Mouse (Mus musculus) brain, embryonic 14.5 days (tissue): ENCODE data around the gene Pcyt1a.
A peak's percentile ranks its signal among the peaks of the same experiment; 100 is the strongest.

ENCODE experiments used
- CTCF ChIP-seq: fragments of 200-500 bp; IDR thresholded peaks from 2 replicates; pipeline ENCODE4 v1.5.1; 2012; ENCODE audit warnings: inconsistent platforms, mild to moderate bottlenecking, moderate library complexity, borderline replicate concordance; ENCODE audit not compliant: insufficient read depth, insufficient read length; ENCODE audit errors: extremely low read depth
- POLR2A ChIP-seq: fragments of 200-500 bp; IDR thresholded peaks from 2 replicates; pipeline ENCODE4 v1.6.1; 2012; ENCODE audit warnings: mild to moderate bottlenecking, inconsistent platforms, borderline replicate concordance; ENCODE audit not compliant: poor library complexity, insufficient read depth, insufficient read length, severe bottlenecking; ENCODE audit errors: extremely low read depth

DNA sequence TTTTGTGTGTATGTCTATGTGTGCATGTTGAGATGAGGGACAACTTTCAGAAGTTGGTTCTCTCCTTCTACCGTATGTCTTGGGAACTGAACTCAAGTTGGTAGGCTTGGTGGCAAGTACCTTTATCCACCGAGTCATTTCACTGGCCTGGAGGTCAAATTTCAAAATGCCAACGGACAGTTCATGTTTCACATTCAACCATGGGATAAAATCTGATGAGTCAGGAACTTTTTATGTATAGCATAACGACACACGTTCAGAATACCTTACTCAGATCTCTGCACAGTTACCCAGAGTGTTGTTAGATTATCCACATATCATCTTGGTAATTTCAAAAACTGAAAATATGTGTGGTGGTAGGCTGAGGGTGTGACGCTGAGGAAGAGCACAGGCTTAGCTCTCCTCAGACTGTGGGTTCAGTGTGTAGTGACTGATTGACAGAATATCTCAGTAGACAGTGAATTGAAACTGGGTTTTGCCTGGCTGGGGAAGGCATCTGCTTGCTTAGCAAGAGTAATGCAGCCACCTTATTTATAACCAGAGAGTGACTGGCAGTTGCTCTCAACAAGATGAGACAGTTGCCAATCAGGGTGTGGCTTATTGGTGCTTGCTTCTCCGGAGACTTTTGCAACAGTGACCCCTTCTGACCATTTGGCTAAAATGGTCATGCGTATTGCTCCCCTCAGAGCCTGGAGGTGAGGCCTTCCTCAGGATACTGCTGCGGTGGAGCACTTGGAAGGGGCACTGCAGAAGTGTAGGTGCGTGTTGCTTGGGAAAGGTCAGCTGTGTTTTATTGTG lies 27.1 kb downstream of the Pcyt1a start:
- TF ChIP-seq CTCF = peak; percentile 42; the same call in 1 of the 2 replicates
- no peak for TF ChIP-seq POLR2A
